Mouse (Mus musculus) adrenal gland, adult 2 months (tissue): ENCODE results near the gene Olfr19. TPM values are rescaled to one million over a fixed set of nuclear protein-coding genes. Genes with fewer than 3 reads are reported as not detected.
"Not testable (repeated sequence)": the region's sequence is repeated elsewhere in the genome, so short reads cannot be mapped to it uniquely, and the experiment has no call there.

Experiments
- DNase-seq: peaks from one replicate; pipeline ENCODE4 v3.0.0; 2021
- long read RNA-seq: library from polyadenylated mRNA; stranded (forward); transcript quantifications from one replicate; pipeline ENCODE4 v2.0.0, GENCODE M21; 2021
- polyA plus RNA-seq: library from polyadenylated mRNA; depleted of rRNA; stranded (reverse); fragments of >200 nt; gene quantifications from 2 replicates; pipeline ENCODE4 v1.2.3, GENCODE M21; 2012; rRNA removed
- total RNA-seq, 2 experiments: library from RNA; stranded (reverse); gene quantifications; 2 replicates each; pipeline ENCODE4 v1.2.3; 2021

The Olfr19 gene
- not detected for total RNA-seq
- not detected in 2 replicates for polyA plus RNA-seq
- long read RNA-seq = 0 reads

DNA sequence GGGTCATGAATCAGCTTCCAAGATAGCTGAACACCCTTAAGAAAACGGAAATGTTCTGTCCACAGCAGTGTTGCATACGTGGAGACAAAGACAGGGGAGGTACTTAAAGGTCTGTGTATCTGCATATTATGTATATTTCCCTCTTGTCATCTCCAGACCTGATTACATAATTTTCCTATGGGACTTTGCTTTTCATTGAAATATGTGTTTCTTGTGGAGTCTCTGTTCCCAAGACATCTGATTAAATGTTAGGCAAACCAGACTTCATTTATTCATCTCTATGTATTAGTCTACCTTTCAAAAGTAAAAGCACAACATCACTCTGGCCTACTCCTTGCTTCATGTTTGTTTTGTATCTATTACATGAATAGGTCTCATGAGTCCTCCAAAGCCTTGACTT lies at the start of gene Olfr19:
Olfr19 (minus strand) TSS at position 101 of the 400 bp plus-strand sequence.
- no peak for DNase-seq

DNA sequence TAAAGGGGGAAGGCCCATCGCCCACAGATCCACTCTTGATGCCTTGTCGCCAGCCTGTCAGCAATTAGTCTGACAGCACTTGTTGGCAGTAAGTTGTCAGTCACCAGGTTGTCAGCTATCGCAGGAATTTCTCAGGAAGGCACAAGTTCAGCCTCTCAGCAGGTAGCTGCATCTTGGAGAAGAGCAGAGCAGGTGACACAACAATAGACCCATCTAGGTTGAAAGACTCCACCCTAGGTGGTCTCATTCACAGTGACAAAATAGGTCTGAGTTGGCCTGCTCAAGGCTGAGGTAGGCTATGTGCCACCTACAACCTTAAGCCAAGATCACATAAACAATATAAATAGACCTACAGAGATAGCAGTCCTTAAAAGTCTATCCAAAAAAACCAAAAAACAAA lies 8.8 kb upstream of the Olfr19 start:
- no peak for DNase-seq

DNA sequence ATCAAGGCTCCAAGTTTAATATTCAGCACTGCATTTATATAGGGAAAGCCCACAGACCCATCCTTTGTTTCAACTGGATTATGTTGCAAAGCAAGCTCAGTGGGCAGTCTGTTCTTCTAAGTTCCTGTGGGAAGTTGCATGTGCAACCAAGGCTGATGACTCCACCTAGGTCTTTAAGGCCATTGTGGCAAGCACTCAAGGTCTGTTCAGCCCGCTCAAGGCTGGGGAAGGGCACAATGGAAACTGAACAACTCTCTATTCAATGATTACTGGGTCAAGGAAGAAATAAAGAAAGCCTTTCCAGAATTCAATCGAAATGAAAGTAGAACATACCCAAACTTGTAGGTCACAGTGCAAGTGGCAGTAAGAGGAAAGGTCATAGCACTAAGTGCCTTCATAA lies 7.8 kb upstream of the Olfr19 start:
- peak; percentile 60 for DNase-seq

DNA sequence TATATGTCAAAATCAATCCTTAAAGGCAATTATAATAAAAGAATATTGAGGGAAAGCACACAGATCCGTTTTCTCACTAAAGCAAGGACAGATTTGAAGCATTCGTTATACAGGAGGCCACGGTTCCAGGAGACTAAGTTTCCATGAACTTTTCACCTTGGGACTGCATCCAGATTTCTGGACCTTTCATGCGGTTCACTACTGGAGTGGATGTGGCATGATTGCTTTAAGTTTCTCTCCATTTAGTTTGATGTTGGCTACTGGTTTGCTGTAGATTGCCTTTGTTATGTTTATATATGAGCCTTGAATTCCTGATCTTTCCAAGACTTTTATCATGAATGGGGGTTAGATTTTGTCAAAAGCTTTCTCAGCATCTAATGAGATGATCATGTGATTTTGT lies 11.2 kb downstream of the Olfr19 start:
- no peak for DNase-seq

- not testable (repeated sequence) for DNase-seq
Observed at GRCm38 (mm10) chr16:16664516-16664915, 11.7 kb downstream of the Olfr19 start.

DNA sequence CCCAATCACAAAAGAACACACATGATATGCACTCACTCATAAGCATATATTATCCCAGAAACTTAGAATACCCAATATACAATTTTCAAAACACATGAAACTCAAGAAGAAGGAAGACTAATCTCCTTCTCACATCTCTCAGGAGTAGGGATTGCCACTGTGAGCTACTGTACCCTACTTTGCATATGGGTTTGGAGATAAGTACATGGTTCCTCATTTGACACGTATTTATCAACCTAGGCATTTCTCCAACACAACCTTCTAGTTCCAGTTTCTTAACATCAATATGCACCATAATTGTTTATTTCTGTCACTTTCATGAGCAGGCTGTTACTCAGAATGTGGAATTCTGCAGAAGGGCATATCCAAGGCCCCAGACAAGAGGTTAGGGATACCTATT lies 31.1 kb downstream of the Olfr19 start:
- no peak for DNase-seq

- DNase-seq = no peak
Observed at GRCm38 (mm10) chr16:16633730-16634129, 42.5 kb downstream of the Olfr19 start.

Other genes starting within 250 kb of the Olfr19 start
- gene Fgd4, start 75.9 kb downstream of the Olfr19 start, total RNA-seq = 10 to 100 TPM; 13.5 to 16.5 TPM
- 0.71 and 1.2 TPM in 2 replicates for gene Fgd4, start 75.9 kb downstream of the Olfr19 start, polyA plus RNA-seq
- gene Spag6l, start 153.1 kb upstream of the Olfr19 start, total RNA-seq = under 1 TPM; 0.31 to 0.35 TPM
- gene Spag6l, start 153.1 kb upstream of the Olfr19 start, polyA plus RNA-seq = not detected in 2 replicates
- gene Igll1, start 187.6 kb upstream of the Olfr19 start, total RNA-seq = not detected
- gene Igll1, start 187.6 kb upstream of the Olfr19 start, polyA plus RNA-seq = not detected in 2 replicates
- gene Top3b, start 194.3 kb upstream of the Olfr19 start, total RNA-seq = 10 to 100 TPM; 47.4 to 51.5 TPM
- gene Top3b, start 194.3 kb upstream of the Olfr19 start, polyA plus RNA-seq = 43.8 and 53.1 TPM in 2 replicates
- gene Vpreb1, start 194.4 kb upstream of the Olfr19 start, total RNA-seq = under 1 TPM; 0.97 to 0.98 TPM
- 4.7 and 4.8 TPM in 2 replicates for gene Vpreb1, start 194.4 kb upstream of the Olfr19 start, polyA plus RNA-seq
- gene Ppm1f, start 220.1 kb upstream of the Olfr19 start, total RNA-seq = 10 to 100 TPM; 39.2 to 48.9 TPM
- gene Ppm1f, start 220.1 kb upstream of the Olfr19 start, polyA plus RNA-seq = 15.4 and 18.9 TPM in 2 replicates